Mouse (Mus musculus) ES-E14 (cell line): ENCODE measurements around the gene Carmil2.

Source experiments
- CHD2 ChIP-seq: IDR thresholded peaks from 2 replicates; pipeline ENCODE4 v1.6.1; 2014; ENCODE audit warnings: mild to moderate bottlenecking, low read depth, low read length, inconsistent platforms
- HCFC1 ChIP-seq: IDR thresholded peaks from 2 replicates; pipeline ENCODE4 v1.6.1; 2012; ENCODE audit warnings: low read length, inconsistent platforms, borderline replicate concordance; ENCODE audit not compliant: insufficient read depth
- ZNF384 ChIP-seq: IDR thresholded peaks from 2 replicates; pipeline ENCODE4 v1.6.1; 2012; ENCODE audit warnings: low read depth, low read length, inconsistent platforms

GRCm38 (mm10) chr8:105702731-105703415, 16.8 kb downstream of the Carmil2 start:
- TF ChIP-seq CHD2 (no peak), HCFC1 (no peak), ZNF384 (no peak)
